Mouse (Mus musculus) monocyte, adult 5-6 weeks (primary cell): ENCODE measurements around the gene Gm5148. TPM values are rescaled to one million over a fixed set of nuclear protein-coding genes. Genes with fewer than 3 reads are reported as not detected.

Experiments
- total RNA-seq: library from RNA; stranded (forward); fragments of 200-1000, 200-491, 200-594 nt; gene quantifications from 3 replicates; pipeline ENCODE4 v1.2.3, GENCODE M21; 2017

The Gm5148 gene
- total RNA-seq, 1 experiment from 2014 or later = 41.2 TPM

Other genes with a start within 250 kb of the Gm5148 start
- 0.48 to 0.96 TPM in 2 of 3 replicates, not detected in the other for gene Spry1, start 84.5 kb downstream of the Gm5148 start, total RNA-seq